Mouse (Mus musculus) thymus, adult 2 months (tissue): ENCODE measurements around the gene Cxcr5. TPM values are rescaled to one million over a fixed set of nuclear protein-coding genes. Genes with fewer than 3 reads are reported as not detected.

Source experiments
- DNase-seq: peaks from one replicate; pipeline ENCODE4 v3.0.0; 2021
- H3K27ac ChIP-seq: fragments of 200-500 bp; 2 replicates; pipeline ENCODE4 v1.5.1; 2012; ENCODE audit warnings: low read length, control low read depth; ENCODE audit not compliant: control insufficient read depth, insufficient read depth
- H3K27me3 ChIP-seq: fragments of 200-500 bp; 2 replicates; pipeline ENCODE4 v1.6.1; 2012; ENCODE audit warnings: mild to moderate bottlenecking, low read length, moderate library complexity, mixed read lengths; ENCODE audit not compliant: control insufficient read depth, insufficient read depth
- H3K36me3 ChIP-seq: fragments of 200-500 bp; 2 replicates; pipeline ENCODE4 v1.6.1; 2012; ENCODE audit warnings: mild to moderate bottlenecking, low read length, moderate library complexity; ENCODE audit not compliant: control insufficient read depth, insufficient read depth
- H3K4me1 ChIP-seq: fragments of 200-500 bp; replicated peaks from 2 replicates; pipeline ENCODE4 v1.6.1; 2012; ENCODE audit warnings: low read length; ENCODE audit not compliant: control insufficient read depth, insufficient read depth
- H3K4me3 ChIP-seq: fragments of 200-500 bp; 2 replicates; pipeline ENCODE4 v1.5.1; 2012; ENCODE audit warnings: mild to moderate bottlenecking, low read length, control low read depth, moderate library complexity; ENCODE audit not compliant: control insufficient read depth, insufficient read depth
- CTCF ChIP-seq: fragments of 200-500 bp; IDR thresholded peaks from 2 replicates; pipeline ENCODE4 v1.5.1; 2012; ENCODE audit warnings: mild to moderate bottlenecking, control low read depth, low read length, moderate library complexity, borderline replicate concordance; ENCODE audit not compliant: control insufficient read depth, poor library complexity, insufficient read depth; ENCODE audit errors: extremely low read depth
- POLR2A ChIP-seq: fragments of 200-500 bp; IDR thresholded peaks from 2 replicates; pipeline ENCODE4 v1.6.1; 2012; ENCODE audit warnings: mild to moderate bottlenecking, low read length, control low read depth, moderate library complexity; ENCODE audit not compliant: control insufficient read depth, poor library complexity, insufficient read depth; ENCODE audit errors: extremely low read depth
- WGBS: fragments of 180-500 bp; shearing (Covaris S2); methylation state at CpG from one replicate; pipeline ENCODE4 v1.1.7; 2018; 5-methylcytosine and 5-hydroxymethylcytosine counted together
- polyA plus RNA-seq: library from polyadenylated mRNA; depleted of rRNA; stranded (reverse); fragments of >200 nt; gene quantifications from 2 replicates; pipeline ENCODE4 v1.2.3, GENCODE M21; 2012

Gene Cxcr5
- polyA plus RNA-seq, 1 experiment: 7.7 TPM

- TF ChIP-seq POLR2A (no peak), CTCF (no peak)
- Histone ChIP-seq H3K4me1 (peaks cover 48% of the 10 kb centered on the region), H3K4me3 (peak overlapping the region; percentile 93), H3K27me3 (no peaks in the 10 kb centered on the region), H3K27ac (no peak overlapping the region), H3K36me3 (no peaks in the 10 kb centered on the region)
- DNase-seq: no peak
- WGBS: 37% methylated on average over 7 of the region's 7 CpGs
Measured at GRCm38 (mm10) chr9:44484311-44485104, 77.2 kb downstream of the Cxcr5 start.

- peak; percentile 63 for DNase-seq
Measured at GRCm38 (mm10) chr9:44483510-44484044, 78.1 kb downstream of the Cxcr5 start.

GRCm38 (mm10) chr9:44483041-44483509, 78.6 kb downstream of the Cxcr5 start:
- peak overlapping the region; percentile 8; the same call in 1 of the 2 replicates for H3K27ac ChIP-seq
- WGBS: 0% methylated on average over 38 of the region's 39 CpGs
- H3K4me1 ChIP-seq: peaks cover 45% of the 10 kb centered on the region
- no peaks in the 10 kb centered on the region for H3K27me3 ChIP-seq
- H3K4me3 ChIP-seq: peak overlapping the region; percentile 93
- H3K36me3 ChIP-seq: no peaks in the 10 kb centered on the region
- no peak for DNase-seq
- TF ChIP-seq CTCF (no peak), POLR2A (peak; percentile 52; the same call in 1 of the 2 replicates)

More at GRCm38 (mm10) chr9:44483510-44484044, 78.1 kb downstream of the Cxcr5 start:
- 1% methylated on average over 12 of the region's 12 CpGs for WGBS
- Histone ChIP-seq H3K36me3 (no peaks in the 10 kb centered on the region), H3K27ac (peak overlapping the region; percentile 8; the same call in 1 of the 2 replicates), H3K27me3 (no peaks in the 10 kb centered on the region), H3K4me1 (peaks cover 44% of the 10 kb centered on the region), H3K4me3 (peak overlapping the region; percentile 93)
- TF ChIP-seq POLR2A (peak; percentile 1; the same call in 1 of the 2 replicates), CTCF (no peak)

- TF ChIP-seq CTCF (peak; percentile 73; the same call in 1 of the 2 replicates), POLR2A (0 out of 2 replicates have a peak, but pooled peaks have one; percentile 62)
- peak within 1 kb of the TSS; percentile 8; the same call in 1 of the 2 replicates for H3K27ac ChIP-seq
- H3K27me3 ChIP-seq: no peaks in the 10 kb centered on the region
- H3K4me1 ChIP-seq: peaks cover 48% of the 10 kb centered on the region
- under 1% methylated on average over 31 of the region's 31 CpGs for WGBS
- peak; percentile 93 for DNase-seq
- peak within 1 kb of the TSS; percentile 93 for H3K4me3 ChIP-seq
- no peaks in the 10 kb centered on the region for H3K36me3 ChIP-seq
Measured at GRCm38 (mm10) chr9:44482552-44482951, 79.1 kb downstream of the Cxcr5 start, which contains the start of gene Bcl9l. Bcl9l (plus strand) TSS chr9:44482825.

GRCm38 (mm10) chr9:44482112-44482511, 79.6 kb downstream of the Cxcr5 start:
- 16% methylated on average over 3 of the region's 3 CpGs for WGBS
- Histone ChIP-seq H3K4me1 (peaks cover 47% of the 10 kb centered on the region), H3K27me3 (no peaks in the 10 kb centered on the region), H3K27ac (no peak overlapping the region), H3K4me3 (peak overlapping the region; percentile 93), H3K36me3 (no peaks in the 10 kb centered on the region)
- TF ChIP-seq POLR2A (no peak), CTCF (no peak)
- DNase-seq: no peak

- peak; percentile 89 for TF ChIP-seq CTCF
- TF ChIP-seq POLR2A: no peak
- no peak overlapping the region for H3K27ac ChIP-seq
- DNase-seq: peak; percentile 87
- under 1% methylated on average over 26 of the region's 26 CpGs for WGBS
- H3K27me3 ChIP-seq: no peaks in the 10 kb centered on the region
- H3K4me1 ChIP-seq: peaks cover 34% of the 10 kb centered on the region
- H3K36me3 ChIP-seq: no peaks in the 10 kb centered on the region
- peak overlapping the region; percentile 67 for H3K4me3 ChIP-seq
Measured at GRCm38 (mm10) chr9:44479628-44480428, 81.8 kb downstream of the Cxcr5 start.
